Mouse (Mus musculus) ES-CJ7 (cell line): Measurements from ENCODE around the gene Csnk2a2.

ENCODE experiments used
- DNase-seq: peaks from one replicate; pipeline ENCODE4 v3.0.0; 2011; ENCODE audit warnings: low read depth, low spot score

Gene Csnk2a2

DNA sequence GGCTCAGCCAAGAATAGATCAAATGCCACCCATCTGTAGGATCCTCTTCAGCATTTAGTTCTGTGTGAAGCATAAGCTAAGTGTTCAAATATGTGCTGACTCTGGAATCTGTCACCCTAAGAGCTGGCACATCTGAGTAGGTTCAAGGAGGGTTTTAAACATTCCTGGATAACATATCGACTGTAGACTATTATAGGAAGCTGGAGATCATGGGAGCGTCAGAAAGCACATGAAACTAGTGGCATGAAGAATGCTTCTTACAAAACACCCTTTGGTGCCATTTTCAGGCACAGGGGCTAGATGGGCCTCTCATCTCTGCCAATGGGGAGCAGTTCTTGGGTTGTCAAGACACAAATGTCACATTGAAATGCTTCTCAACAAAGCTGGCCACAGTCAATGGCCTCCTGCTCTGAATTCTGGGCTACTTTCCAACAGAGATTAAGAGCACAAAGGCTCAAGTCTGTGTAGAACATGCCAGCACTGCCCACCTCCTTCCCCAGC lies 63.0 kb downstream of the Csnk2a2 start:
- DNase-seq: no peak

- DNase-seq: no peak
Measured at GRCm38 (mm10) chr8:95424682-95425081, 65.2 kb downstream of the Csnk2a2 start.

GRCm38 (mm10) chr8:95422193-95422810 lies 67.5 kb downstream of the Csnk2a2 start:
- DNase-seq: no peak

DNA sequence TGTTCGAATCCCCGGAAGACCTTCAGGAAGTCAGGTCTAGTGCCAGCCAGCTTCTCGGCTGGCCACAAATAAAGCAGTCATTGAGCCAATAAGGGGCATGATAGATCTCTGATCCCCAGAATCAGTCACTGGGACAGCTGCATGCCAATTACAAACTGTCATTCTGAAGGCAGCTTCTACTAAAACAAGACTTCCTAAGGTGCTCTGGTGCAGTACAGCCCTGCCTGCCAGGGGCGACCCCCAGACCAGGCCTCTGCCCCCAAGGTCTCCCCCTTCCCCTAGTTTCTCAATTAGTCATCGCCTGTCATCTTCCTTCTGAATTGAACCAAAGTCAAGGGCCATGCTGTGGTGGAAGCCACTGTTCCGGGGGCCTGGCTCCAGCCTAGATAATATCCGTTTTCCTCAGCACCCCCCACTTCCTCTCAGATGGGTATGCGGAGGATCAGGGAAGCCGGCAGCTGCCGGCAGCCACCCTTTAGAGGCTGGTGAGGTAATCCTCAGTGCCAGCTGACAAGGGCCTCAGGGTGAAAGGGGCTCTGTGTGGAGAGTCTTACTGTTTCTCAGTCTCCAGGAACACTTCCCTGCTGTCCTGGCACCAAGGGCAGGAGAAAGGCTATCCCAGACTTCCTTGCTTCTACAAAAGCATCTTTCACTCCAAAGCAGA lies 78.4 kb downstream of the Csnk2a2 start:
- no peak for DNase-seq

DNA sequence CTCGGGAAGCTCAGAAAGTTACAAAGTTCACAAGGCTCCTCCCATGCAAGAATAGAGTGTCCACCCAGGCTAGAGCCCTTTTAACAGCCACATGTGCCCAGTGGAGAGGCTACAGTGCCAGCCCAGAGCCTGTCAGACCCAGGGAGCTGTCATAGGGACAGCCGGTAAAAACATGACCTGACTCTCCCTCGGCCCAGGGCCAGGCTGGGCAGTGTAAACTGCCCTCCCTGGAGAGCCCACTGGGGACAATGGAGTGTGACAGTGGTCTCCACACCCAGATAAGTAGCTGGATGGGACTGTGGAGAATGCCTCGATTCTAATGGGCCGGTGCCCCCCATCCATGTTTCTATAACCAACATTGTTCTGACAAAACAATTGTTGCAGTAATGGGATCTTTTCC lies 80.3 kb downstream of the Csnk2a2 start:
- DNase-seq: no peak

GRCm38 (mm10) chr8:95401091-95401490 lies 88.7 kb downstream of the Csnk2a2 start:
- no peak for DNase-seq

DNA sequence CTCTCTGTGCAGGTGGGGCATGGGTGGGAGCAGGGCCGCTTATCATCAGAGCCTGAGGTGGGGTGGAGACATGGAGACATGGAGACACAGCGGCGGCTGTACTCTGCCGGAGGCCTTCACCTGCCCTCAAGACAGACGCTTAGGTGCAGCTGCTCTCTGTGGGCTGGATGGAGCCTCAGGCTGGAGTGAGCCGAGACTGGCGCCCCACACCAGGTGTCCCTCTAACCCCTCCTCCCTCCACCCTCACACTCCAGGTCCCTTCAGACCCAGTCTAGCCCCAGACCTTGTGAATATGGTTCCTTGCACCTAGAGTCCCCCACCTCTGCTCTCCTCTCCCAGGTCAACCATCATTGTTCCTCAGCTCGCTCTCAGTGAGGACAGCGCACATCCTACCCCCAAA lies 90.7 kb downstream of the Csnk2a2 start:
- no peak for DNase-seq

DNA sequence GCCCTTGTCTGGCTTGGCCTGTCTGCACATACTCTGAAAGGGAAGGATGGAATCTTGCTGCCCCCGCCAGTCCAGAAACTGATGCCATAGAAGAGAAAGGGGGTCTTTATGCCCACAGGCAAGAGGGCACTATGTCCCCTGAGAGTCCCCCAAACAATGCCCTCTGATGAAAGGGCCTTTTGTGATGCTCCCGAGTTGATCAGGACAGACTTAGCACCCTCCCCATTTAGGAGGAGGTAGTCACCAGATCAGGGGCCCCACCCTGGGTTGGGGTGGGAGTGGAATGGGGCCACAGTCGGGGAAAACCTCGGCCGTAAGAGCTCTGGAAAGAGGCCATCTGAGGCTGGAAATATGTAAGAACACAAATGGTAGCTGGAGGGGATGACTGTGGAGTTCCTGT lies 92.6 kb downstream of the Csnk2a2 start:
- DNase-seq: no peak

DNA sequence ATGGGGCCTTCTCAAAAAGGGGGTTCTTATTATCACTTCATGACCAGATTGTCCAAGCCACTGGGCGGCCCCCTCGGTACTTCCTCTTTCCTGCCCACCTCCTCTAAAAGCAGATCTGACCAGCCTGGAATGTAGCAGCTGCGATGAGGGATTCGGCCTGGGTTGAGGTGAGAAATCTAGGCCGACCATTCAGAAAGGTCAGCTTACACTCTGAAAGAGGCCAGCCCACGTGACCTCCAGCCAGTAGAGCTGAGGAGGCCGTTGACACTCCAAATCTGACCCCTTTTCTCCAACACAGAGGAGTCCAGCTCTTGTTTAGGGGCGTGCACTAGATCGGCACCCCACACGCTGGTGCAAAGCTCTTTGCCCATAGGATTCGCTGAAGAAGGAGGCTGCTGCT lies 93.1 kb downstream of the Csnk2a2 start:
- no peak for DNase-seq
